Mouse (Mus musculus) heart, embryonic 11.5 days (tissue): ENCODE measurements around the gene Tnp1. TPM values are rescaled to one million over a fixed set of nuclear protein-coding genes. Genes with fewer than 3 reads are reported as not detected.

Experiments used
- ATAC-seq: fragments of 200-750 bp; cut with Nextera tagmentation; replicated peaks from 2 replicates; pipeline ENCODE4 v1.8.0; 2017; ENCODE audit warnings: moderate library complexity; ENCODE audit not compliant: insufficient number of reproducible peaks, low FRiP score, low TSS enrichment
- H3K27ac ChIP-seq: fragments of 300-500 bp; sonication (generic); 2 replicates; pipeline ENCODE4 v1.5.1; 2014; ENCODE audit warnings: mild to moderate bottlenecking, low read depth, low read length
- H3K27me3 ChIP-seq: fragments of 300-500 bp; sonication (generic); 2 replicates; pipeline ENCODE4 v1.6.1; 2014; ENCODE audit warnings: mild to moderate bottlenecking, low read length, mixed read lengths; ENCODE audit not compliant: control insufficient read depth, insufficient read depth
- H3K36me3 ChIP-seq: fragments of 300-500 bp; sonication (generic); 2 replicates; pipeline ENCODE4 v1.6.1; 2014; ENCODE audit warnings: mild to moderate bottlenecking, low read length, moderate library complexity, mixed read lengths; ENCODE audit not compliant: control insufficient read depth, insufficient read depth
- H3K4me1 ChIP-seq: fragments of 300-500 bp; sonication (generic); 2 replicates; pipeline ENCODE4 v1.6.1; 2014; ENCODE audit warnings: low read length; ENCODE audit not compliant: control insufficient read depth, insufficient read depth
- H3K4me2 ChIP-seq: fragments of 300-500 bp; sonication (generic); 2 replicates; pipeline ENCODE4 v1.6.1; 2014; ENCODE audit warnings: mild to moderate bottlenecking, moderate library complexity
- H3K4me3 ChIP-seq: fragments of 300-500 bp; sonication (generic); 2 replicates; pipeline ENCODE4 v1.5.1; 2014; ENCODE audit warnings: low read depth, low read length
- H3K9ac ChIP-seq: fragments of 300-500 bp; sonication (generic); 2 replicates; pipeline ENCODE4 v1.6.1; 2014; ENCODE audit warnings: mild to moderate bottlenecking, low read depth, low read length, moderate library complexity
- H3K9me3 ChIP-seq: fragments of 300-500 bp; sonication (generic); replicated peaks from 2 replicates; pipeline ENCODE4 v1.6.1; 2016; ENCODE audit warnings: low read length; ENCODE audit not compliant: control insufficient read depth
- WGBS: fragments of 180-500 bp; shearing (Covaris S2); extraction: QIAGEN DNeasy Blood & Tissue Kit; methylation state at CpG from one replicate; pipeline ENCODE4 v1.1.7; 2014; ENCODE audit not compliant: insufficient replicate concordance; 5-methylcytosine and 5-hydroxymethylcytosine counted together
- polyA plus RNA-seq: library from polyadenylated mRNA; unstranded; fragments of >200 nt; fragmentation: Nextera tagmentation; extraction: Ambion mirVana; gene quantifications from 2 replicates; pipeline ENCODE4 v1.2.1, GENCODE M21; 2014

Tnp1 gene
- polyA plus RNA-seq: not detected in 2 replicates

DNA sequence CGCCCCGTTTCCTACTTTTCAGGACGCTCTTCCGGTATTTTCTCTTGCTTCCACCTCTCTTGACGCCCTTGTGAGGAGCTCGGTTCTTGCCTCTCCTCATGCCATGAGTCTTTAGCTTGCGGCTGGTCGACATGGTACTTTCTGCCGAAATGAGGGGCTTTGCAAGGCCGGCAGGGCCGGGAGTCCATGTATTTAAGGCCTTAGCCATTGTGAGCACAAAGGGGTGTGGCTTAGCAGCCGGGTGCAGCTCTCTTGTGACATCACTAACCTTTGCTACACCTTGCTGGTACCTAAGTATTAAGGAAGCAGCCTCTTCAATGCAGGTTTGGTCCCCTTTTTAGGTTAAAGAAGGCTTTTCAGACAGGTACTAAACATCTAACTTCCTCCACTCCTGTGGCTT is at the start of gene Tnp1:
Tnp1 (minus strand) TSS at position 179 of the 400 bp plus-strand sequence.
- Histone ChIP-seq H3K36me3 (no peaks in the 10 kb centered on the region), H3K4me2 (no peak within 1 kb of the TSS), H3K9ac (no peak within 1 kb of the TSS), H3K9me3 (no peaks in the 10 kb centered on the region), H3K27me3 (no peaks in the 10 kb centered on the region), H3K4me3 (no peak within 1 kb of the TSS), H3K27ac (no peak within 1 kb of the TSS), H3K4me1 (no peaks in the 10 kb centered on the region)
- no peak for ATAC-seq
- 86% methylated on average over 12 of the region's 12 CpGs for WGBS

- Histone ChIP-seq H3K27me3 (no peaks in the 10 kb centered on the region), H3K36me3 (no peaks in the 10 kb centered on the region), H3K9me3 (no peaks in the 10 kb centered on the region), H3K4me1 (no peaks in the 10 kb centered on the region), H3K27ac (no peak overlapping the region), H3K9ac (no peak overlapping the region), H3K4me2 (no peak overlapping the region), H3K4me3 (no peak overlapping the region)
- WGBS: 70% methylated on average over 3 of the region's 3 CpGs
- ATAC-seq: no peak
Measured at GRCm38 (mm10) chr1:73064336-73064735, 48.6 kb upstream of the Tnp1 start.

DNA sequence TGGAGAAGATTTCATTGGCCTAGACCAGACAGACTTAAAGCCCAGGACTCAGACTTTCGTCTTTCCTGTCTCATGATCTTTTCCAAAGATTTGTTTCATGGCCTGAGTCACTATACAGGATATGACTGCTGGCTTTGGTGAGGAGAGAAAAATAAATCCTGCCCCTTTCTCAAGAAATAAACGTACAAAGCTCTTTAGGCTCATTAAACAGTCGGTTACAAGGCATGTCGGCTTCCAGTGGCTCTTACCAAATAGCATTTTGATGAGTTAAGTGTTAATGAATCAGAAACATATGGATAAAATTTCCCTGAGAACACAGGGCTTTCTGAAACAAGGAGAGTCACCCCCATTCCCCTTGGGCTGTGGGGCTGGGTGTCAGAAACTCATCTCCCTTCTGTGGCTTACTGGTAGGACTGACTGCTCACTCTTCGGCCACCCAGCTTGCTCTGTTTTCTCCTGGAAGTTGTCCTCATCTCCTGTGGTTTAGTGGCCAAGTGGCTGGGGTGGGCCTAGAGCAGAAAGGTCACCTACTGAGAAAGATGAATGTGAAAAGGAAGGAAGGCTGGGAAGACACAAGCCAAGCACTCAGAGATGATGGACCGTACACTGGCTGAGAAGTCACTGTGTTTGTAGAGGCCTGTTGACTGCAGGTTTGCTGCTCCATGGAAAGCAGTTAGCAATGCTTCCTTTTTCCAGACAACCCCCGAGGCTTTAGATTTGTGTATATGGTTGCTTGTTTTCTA is 46.0 kb upstream of the Tnp1 start:
- Histone ChIP-seq H3K36me3 (no peaks in the 10 kb centered on the region), H3K4me3 (no peak overlapping the region), H3K4me2 (no peak overlapping the region), H3K27me3 (no peaks in the 10 kb centered on the region), H3K27ac (no peak overlapping the region), H3K4me1 (no peaks in the 10 kb centered on the region), H3K9me3 (no peaks in the 10 kb centered on the region), H3K9ac (no peak overlapping the region)
- 71% methylated on average over 7 of the region's 7 CpGs for WGBS
- no peak for ATAC-seq

DNA sequence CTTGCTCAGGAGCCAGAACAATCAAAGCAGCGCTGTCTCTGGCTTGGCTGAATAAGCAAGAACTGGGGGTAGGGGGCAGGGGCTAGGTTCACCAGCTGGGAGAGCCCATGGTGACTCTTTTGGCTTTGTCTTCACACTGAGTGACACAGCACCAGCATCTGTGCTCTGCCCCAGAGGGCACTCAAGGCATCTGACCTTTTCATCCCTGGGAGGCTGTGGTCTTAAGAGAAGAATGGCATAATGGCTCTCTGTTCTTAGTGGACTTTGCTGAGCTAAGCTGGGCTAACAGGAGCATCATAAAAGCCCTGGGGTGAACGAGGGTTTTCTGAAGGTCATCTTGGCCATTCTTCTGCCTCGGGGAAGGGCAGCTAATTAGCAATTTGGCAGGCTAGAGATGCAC is 44.6 kb upstream of the Tnp1 start:
- 62% methylated on average over 3 of the region's 3 CpGs for WGBS

GRCm38 (mm10) chr1:73056266-73057001 is 40.7 kb upstream of the Tnp1 start:
- no peak overlapping the region for H3K4me3 ChIP-seq
- H3K4me1 ChIP-seq: no peaks in the 10 kb centered on the region
- H3K4me2 ChIP-seq: no peak overlapping the region
- no peaks in the 10 kb centered on the region for H3K36me3 ChIP-seq
- no peak overlapping the region for H3K9ac ChIP-seq
- H3K27ac ChIP-seq: no peak overlapping the region
- 89% methylated on average over 3 of the region's 3 CpGs for WGBS
- ATAC-seq: no peak
- H3K27me3 ChIP-seq: no peaks in the 10 kb centered on the region
- H3K9me3 ChIP-seq: no peaks in the 10 kb centered on the region

More for the DNA sequence above, 44.6 kb upstream of the Tnp1 start:
- H3K4me2 ChIP-seq: no peak overlapping the region
- H3K27me3 ChIP-seq: no peaks in the 10 kb centered on the region
- no peaks in the 10 kb centered on the region for H3K9me3 ChIP-seq
- H3K4me1 ChIP-seq: no peaks in the 10 kb centered on the region
- no peaks in the 10 kb centered on the region for H3K36me3 ChIP-seq
- H3K9ac ChIP-seq: no peak overlapping the region
- H3K4me3 ChIP-seq: no peak overlapping the region
- ATAC-seq: no peak
- H3K27ac ChIP-seq: no peak overlapping the region

- H3K27me3 ChIP-seq: no peaks in the 10 kb centered on the region
- ATAC-seq: no peak
- WGBS: 77% methylated on average over 3 of the region's 3 CpGs
Measured at GRCm38 (mm10) chr1:73055820-73056219, 40.1 kb upstream of the Tnp1 start.

DNA sequence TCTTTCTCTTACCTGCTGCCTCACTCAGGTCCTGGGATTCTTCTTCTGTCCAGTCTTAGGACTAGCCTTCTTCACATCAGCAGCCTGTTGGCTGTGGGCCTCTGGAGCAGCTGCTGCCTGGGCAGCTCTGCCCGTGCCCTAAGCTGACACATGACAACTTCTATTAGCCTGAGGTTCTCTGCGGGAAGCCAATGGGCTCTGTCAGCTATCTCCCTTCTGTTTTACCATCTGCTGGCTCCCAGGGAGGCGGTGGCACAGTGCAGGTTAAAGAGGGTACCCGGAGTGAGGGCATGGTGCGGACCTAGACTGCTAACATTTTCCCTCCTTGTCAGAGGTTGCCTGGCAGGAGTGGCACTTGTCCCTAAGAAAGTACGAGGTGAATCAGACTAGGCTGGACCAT is 39.5 kb upstream of the Tnp1 start:
- WGBS: 72% methylated on average over 6 of the region's 6 CpGs
- H3K27ac ChIP-seq: no peak overlapping the region
- H3K27me3 ChIP-seq: no peaks in the 10 kb centered on the region
- ATAC-seq: no peak
- no peak overlapping the region for H3K9ac ChIP-seq
- no peak overlapping the region for H3K4me2 ChIP-seq
- H3K9me3 ChIP-seq: no peaks in the 10 kb centered on the region
- no peak overlapping the region for H3K4me3 ChIP-seq
- H3K4me1 ChIP-seq: no peaks in the 10 kb centered on the region
- no peaks in the 10 kb centered on the region for H3K36me3 ChIP-seq

More at GRCm38 (mm10) chr1:73055820-73056219, 40.1 kb upstream of the Tnp1 start:
- H3K9ac ChIP-seq: no peak overlapping the region
- no peak overlapping the region for H3K4me3 ChIP-seq
- no peaks in the 10 kb centered on the region for H3K36me3 ChIP-seq
- no peaks in the 10 kb centered on the region for H3K4me1 ChIP-seq
- no peaks in the 10 kb centered on the region for H3K9me3 ChIP-seq
- H3K4me2 ChIP-seq: no peak overlapping the region
- no peak overlapping the region for H3K27ac ChIP-seq

DNA sequence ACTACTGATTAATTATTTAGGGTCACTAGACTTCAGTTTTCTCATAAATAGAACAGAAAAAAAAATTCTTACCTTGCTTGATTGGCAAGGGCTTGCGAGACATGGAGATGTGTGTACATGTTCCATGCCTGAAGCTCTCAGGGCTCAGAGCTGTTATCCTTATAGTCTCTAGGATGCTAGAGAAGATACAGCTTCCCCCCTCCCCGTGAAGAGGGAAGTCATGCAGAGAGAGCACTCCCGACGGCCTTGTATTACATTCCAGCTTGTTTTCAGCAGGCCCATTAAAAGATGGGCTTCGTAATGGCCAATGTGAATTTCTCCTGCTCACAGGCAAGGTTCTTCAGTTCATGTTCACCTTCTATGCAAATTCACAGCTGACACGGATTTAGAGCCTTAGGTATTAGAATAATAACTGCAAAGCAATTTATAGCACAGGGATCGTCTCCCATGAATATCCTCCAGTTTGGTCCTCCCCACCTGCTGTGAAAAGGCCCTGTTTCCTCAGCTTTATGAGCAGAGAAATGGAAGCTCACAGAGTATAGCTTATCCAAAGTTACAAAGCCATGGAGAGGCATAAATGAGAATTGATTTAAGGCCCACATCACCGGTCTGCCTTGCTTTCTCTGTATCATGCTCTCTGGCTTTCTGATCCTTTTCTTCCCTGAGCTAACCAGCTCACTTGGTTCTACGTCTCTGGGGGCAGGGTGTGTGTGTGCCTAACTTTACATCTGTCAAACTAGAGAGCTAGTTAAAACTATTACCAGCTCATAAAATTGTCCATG is 38.0 kb upstream of the Tnp1 start:
- Histone ChIP-seq H3K9ac (no peak overlapping the region), H3K9me3 (no peaks in the 10 kb centered on the region)
- 53% methylated on average over 9 of the region's 9 CpGs for WGBS

More for the DNA sequence above, 38.0 kb upstream of the Tnp1 start:
- H3K27me3 ChIP-seq: no peaks in the 10 kb centered on the region
- no peak overlapping the region for H3K4me3 ChIP-seq
- ATAC-seq: no peak
- H3K27ac ChIP-seq: no peak overlapping the region
- H3K4me2 ChIP-seq: no peak overlapping the region
- no peaks in the 10 kb centered on the region for H3K36me3 ChIP-seq
- H3K4me1 ChIP-seq: no peaks in the 10 kb centered on the region
